In genomic region chr13:55444937-55445315, GRCm38 (mm10) we compare ENCODE assay signal across 8 mouse cellular contexts. TPM values are rescaled to one million over a fixed set of nuclear protein-coding genes. Genes with fewer than 3 reads are reported as not detected.
A peak's percentile ranks its signal among the peaks of the same experiment; 100 is the strongest.
DNase-seq lines count a peak whose midpoint lies in the region; ATAC-seq and TF ChIP-seq lines count a peak whose summit lies in the region.

TSS of gene Grk6 (plus strand) at chr13:55445072.

- peak within 1 kb of the TSS; percentile 87 for H3K27ac ChIP-seq in cortical plate, adult 2 months (ENCODE audit: insufficient read depth, low read length)

- ATAC-seq in activated CD4-positive, CD25-positive, alpha-beta regulatory T cell, adult 4 months: peak; percentile 71

- H3K4me3 ChIP-seq in cortical plate, adult 2 months (ENCODE audit: insufficient read depth, low read length): peak within 1 kb of the TSS; percentile 77
- H3K4me3 ChIP-seq in megakaryocyte, embryonic 14.5 days (replicated peaks): peak within 1 kb of the TSS; percentile 96

- peak; percentile 99 for DNase-seq in gastrocnemius, adult 8-10 months (ENCODE audit: low spot score in 2 of 2)
- DNase-seq in hindlimb bud, embryonic 11.5 days (ENCODE audit: extremely low spot score, low read depth, low spot score): peak; percentile 97
- peak; percentile 98 to 100 for DNase-seq in left cerebral cortex, adult 8-10 months (ENCODE audit: low spot score in 2 of 2)
- DNase-seq in right cerebral cortex, postnatal 10 days (ENCODE audit: low spot score in 2 of 2): peak; percentile 100
- peak; percentile 96 for DNase-seq in urinary bladder, postnatal 25 days (ENCODE audit: low spot score)

- peaks cover 23% of the 10 kb centered on the region for H3K36me3 ChIP-seq in megakaryocyte, embryonic 14.5 days (replicated peaks; ENCODE audit: low read length)

- H3K9me3 ChIP-seq in megakaryocyte, embryonic 14.5 days: no peaks in the 10 kb centered on the region

- no peak for TF ChIP-seq POLR2A in cortical plate, adult 2 months (IDR thresholded peaks at IDR 0.05; ENCODE audit: extremely low read depth, insufficient read depth, low read length)

- no peak for TF ChIP-seq CTCF in cortical plate, adult 2 months (IDR thresholded peaks at IDR 0.05; ENCODE audit: extremely low read depth, insufficient read depth, low read length)

- peaks cover 5% of the 10 kb centered on the region for H3K4me1 ChIP-seq in cortical plate, adult 2 months (ENCODE audit: control insufficient read depth, insufficient read depth, low read length)
- peaks cover 77% of the 10 kb centered on the region for H3K4me1 ChIP-seq in megakaryocyte, embryonic 14.5 days

- H3K27me3 ChIP-seq in megakaryocyte, embryonic 14.5 days (replicated peaks): no peaks in the 10 kb centered on the region

RNA-seq across cellular contexts. Expression of gene Grk6, which starts in this region (rescaled TPM):
- 10 to 100 TPM; 38.6 to 43.6 TPM for polyA plus RNA-seq in activated CD4-positive, CD25-positive, alpha-beta regulatory T cell, adult 4 months (2017; shearing (Covaris generic))
- polyA plus RNA-seq in cortical plate, adult 2 months (2012; rRNA removed): 75.3 and 80.1 TPM in 2 replicates
- 1 to 10 TPM; 6.9 to 9.7 (median 9.4) TPM for total RNA-seq in gastrocnemius, adult 8-10 months (2022)
- total RNA-seq in left cerebral cortex, adult 8-10 months (2022): 10 to 100 TPM; 60.0 to 65.3 (median 61.9) TPM
- polyA plus RNA-seq in megakaryocyte, embryonic 14.5 days (2012; ENCODE audit: insufficient read depth, low replicate concordance): 33.8 and 54.2 TPM in 2 replicates

Comparison
In these comparisons a context has a peak if more than half of its experiments do, and no peak if none do; other contexts are left out.
1. Peak in every context shown above with its lines: DNase-seq, ATAC-seq, H3K4me3 ChIP-seq and H3K27ac ChIP-seq.
2. RNA of gene Grk6 (total RNA-seq): 60.0 to 65.3 TPM in left cerebral cortex, adult 8-10 months; 6.9 to 9.7 TPM in gastrocnemius, adult 8-10 months; every median in the first group is over 4 times any median in the second.